Mouse (Mus musculus): ENCODE results near the gene 1700123O20Rik.

1700123O20Rik gene

DNA sequence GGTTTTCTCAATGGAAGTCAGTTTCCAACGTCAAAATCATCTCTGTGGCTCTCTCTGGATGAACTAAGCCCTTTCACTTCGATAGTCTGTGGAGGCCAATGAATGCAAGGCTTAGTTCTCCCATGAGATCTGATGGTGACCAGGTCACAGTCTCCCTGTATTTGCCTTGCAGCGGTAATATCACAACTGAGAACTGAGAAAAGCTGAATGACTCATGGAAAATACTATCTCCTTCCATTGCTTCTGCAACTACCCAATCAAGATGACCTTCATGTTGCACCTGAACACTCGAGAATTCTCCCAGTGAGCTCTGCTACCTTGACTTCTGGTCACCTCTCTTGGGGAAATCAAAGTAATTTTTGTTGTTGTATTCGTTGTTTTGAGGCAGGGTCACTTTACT, 41.5 kb downstream of the 1700123O20Rik start:
- no peak for DNase-seq

DNA sequence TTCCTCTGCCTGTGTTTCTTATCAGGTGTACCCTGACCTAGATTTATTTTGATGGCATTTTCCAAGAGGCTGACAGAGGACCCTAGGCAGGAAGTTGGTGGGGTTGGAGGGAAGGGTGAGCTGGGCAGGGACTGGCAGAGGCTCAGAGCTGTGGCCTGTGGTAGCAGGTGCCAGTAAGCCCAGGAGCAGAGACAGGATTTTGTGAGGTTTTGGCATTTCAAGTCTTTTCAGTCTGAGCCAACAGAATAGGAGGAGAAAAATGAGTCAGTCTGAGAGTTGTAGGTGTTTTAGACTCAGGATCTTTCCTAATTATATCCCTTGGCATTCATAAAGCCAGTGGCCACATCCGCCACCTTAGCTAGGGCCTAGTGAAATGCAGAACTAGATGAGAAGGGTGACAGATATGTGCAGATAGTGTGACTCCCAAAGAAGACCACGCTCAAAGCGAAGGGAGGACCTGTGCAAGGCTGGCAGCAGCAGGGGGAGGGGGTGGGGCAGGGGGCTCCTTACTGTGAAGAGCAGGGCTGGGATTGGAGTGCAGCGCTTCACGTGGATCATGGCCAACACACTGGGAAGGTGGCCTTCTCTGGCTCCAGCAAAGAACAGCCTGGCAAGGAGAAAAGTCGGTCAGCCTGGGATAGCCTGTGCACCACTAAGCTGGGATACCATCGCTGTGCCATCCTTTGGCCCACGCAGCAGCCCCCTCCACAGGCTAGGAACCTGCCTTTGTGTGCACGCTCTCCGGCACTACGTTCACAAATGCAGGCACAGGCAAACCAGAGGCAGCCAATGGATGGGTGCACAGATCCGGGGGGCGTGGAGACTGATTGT, 43.0 kb downstream of the 1700123O20Rik start:
- DNase-seq: no peak

DNA sequence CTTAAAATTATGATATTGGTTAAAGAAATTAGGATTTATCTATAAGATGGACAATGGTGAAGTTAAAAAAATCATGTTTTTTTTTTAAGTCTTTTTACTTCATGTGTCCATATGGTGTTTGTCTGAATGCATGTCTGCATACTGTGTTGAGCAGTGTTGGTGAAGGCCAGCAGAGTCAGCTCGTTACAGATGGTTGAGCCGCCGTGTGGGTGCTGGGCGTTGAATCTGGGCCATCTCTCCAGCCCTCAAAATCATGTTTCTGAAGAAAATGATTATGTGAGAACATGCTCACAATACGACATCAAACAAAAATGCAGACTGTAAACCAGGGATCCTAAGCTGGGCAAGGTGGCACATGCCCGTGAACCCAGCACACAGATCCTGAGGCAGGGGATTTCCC, 44.3 kb downstream of the 1700123O20Rik start:
- no peak for DNase-seq

DNA sequence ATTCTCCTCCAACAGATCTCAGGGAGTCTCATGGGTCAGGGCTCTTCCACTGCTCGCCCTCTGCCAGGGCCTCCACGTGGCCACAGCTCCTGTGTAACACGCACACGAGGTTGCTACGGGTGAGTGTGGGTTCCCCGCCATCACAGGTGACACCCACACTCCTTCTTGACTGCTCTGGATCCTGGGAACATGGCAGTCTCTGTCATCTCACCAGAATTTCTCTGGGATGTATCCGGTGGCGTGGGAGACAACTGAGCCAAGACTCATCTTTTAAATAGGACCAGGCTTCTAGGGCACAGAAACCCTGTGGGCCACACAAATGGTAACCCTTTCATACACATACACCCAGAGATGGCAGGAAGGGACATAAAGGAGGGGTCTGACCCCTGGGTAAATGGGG, 46.2 kb downstream of the 1700123O20Rik start:
- no peak for DNase-seq

DNA sequence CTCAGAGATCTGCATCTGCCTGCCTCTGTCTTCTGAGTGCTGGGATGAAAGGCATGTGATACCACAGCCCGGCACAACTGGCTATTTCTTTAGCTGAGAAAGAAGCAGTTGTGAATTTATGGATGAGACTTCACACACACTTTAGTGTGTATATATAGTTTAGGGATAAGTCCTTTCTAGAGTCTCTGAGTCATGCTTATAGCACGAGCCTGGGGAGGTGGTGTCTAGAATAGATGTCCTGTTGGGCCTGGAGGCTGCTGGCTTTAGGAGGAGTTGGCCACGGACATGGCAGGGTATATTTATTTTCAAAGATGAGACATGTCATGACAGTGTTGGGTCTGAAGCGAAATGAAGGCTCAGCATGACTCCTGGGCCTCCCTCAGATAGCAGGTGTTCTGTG, 48.0 kb downstream of the 1700123O20Rik start:
- no peak for DNase-seq

DNA sequence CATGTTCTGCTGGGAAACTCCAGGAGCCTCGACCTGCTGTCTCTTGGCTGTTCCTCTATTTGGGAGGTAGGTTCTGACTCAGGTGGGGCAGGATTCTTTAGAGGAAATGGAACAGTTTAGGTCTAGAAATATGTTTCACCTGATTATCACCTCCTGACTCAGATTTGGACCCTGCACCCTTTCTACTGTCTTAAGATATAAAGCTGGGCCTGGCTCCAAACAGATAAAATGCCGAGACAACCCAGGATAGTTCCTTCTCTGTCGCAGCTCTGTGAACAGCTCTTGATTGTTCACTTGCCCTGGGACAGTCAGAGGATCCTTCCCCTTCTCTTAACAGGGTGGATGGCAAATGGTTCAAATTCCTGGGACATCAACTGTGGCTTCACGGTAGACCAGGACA, 49.2 kb downstream of the 1700123O20Rik start:
- DNase-seq: no peak

DNA sequence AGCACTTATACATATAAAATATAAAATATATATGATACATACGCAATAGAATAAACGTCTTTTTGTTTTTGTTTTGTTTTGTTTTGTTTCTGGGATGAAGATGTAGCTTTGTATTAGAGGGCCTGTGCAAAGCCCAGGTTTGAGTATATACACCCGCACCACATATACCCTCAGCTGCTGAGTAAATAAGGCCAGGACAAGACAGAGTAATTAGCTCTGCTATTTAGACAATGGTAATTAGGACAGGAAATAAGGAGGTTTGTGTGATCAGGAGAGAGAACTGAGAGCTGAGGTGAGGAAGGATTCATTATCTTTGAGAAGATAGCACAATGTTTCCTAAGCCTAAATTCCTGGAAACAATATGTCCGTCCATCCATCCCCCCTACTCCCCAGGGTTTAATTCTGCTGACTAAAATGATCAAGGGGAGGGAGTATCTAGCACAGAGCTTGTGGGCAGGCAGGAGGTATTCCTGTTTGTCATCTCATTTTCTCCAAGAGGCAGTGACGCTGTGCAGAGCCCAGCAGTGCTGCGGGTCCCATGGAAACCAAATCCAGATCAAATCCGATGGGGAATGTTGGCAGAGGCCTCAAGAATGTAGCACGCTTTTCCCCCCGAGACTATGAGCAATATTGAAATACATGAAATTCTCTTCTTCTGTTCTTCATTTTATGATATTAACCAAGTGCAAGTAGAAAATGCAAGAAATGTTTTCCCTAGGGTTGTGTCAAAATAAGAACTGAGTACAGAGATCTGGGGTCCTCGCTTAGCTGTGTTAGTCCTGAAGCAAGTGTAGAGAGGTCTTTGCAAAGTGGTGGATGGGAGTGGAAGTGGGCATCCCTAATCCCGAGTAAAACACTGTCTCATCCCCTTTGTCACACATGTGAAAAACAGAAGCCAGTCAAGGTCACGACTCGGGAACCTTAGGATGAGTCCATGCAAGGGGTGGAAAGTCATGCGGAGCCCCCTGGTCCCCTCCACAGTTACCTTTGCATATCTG, 50.8 kb downstream of the 1700123O20Rik start:
- DNase-seq: no peak

DNA sequence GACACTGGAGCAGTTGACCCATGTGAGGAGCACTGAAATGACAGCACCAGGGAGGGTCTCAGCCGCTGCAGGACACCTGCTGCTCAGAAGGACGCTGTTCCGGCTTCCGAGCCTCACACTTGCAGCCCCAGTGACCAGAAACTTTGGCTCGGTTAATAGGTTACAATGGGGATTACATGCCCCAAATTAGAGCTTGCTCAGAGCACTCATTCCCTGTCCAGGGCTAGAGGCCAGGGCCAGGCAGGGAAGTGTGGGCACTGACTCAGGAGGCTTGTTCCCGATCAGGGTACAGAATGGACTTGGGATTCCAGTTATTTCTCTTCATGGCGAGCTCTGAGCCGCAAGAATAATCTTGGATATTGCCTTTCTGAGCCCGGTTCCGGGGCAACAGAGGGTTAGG, 51.6 kb downstream of the 1700123O20Rik start:
- DNase-seq: peak; percentile 55

Measured in kidney, adult 9 months (tissue).